Mouse (Mus musculus) hindbrain, embryonic 10.5 days (tissue): Measurements from ENCODE around the gene Zfp652. TPM values are rescaled to one million over a fixed set of nuclear protein-coding genes. Genes with fewer than 3 reads are reported as not detected.

ENCODE experiments used
- DNase-seq: peaks from one replicate; pipeline ENCODE4 v3.0.0-alpha.2; 2017; ENCODE audit warnings: low spot score
- H3K27ac ChIP-seq: fragments of 300-500 bp; sonication (generic); 2 replicates; pipeline ENCODE4 v1.5.1; 2016; ENCODE audit warnings: mild to moderate bottlenecking, moderate library complexity
- H3K27me3 ChIP-seq: fragments of 300-500 bp; sonication (generic); 2 replicates; pipeline ENCODE4 v1.6.1; 2016; ENCODE audit warnings: mild to moderate bottlenecking; ENCODE audit not compliant: poor library complexity, insufficient read depth, severe bottlenecking
- H3K36me3 ChIP-seq: fragments of 300-500 bp; sonication (generic); 2 replicates; pipeline ENCODE4 v1.6.1; 2016; ENCODE audit warnings: mild to moderate bottlenecking, moderate library complexity
- H3K4me1 ChIP-seq: fragments of 300-500 bp; sonication (generic); replicated peaks from 2 replicates; pipeline ENCODE4 v1.6.1; 2016; ENCODE audit warnings: mild to moderate bottlenecking
- H3K4me3 ChIP-seq: fragments of 300-500 bp; sonication (generic); 2 replicates; pipeline ENCODE4 v1.5.1; 2016; ENCODE audit warnings: mild to moderate bottlenecking, moderate library complexity
- H3K9me3 ChIP-seq: fragments of 300-500 bp; sonication (generic); 2 replicates; pipeline ENCODE4 v1.6.1; 2016; ENCODE audit warnings: mild to moderate bottlenecking, moderate library complexity
- WGBS: fragments of 180-500 bp; shearing (Covaris S2); methylation state at CpG from one replicate; pipeline ENCODE4 v1.1.7; 2016; 5-methylcytosine and 5-hydroxymethylcytosine counted together
- polyA plus RNA-seq: library from polyadenylated mRNA; unstranded; fragments of >200 nt; fragmentation: Nextera tagmentation; extraction: Ambion mirVana; gene quantifications from 2 replicates; pipeline ENCODE4 v1.2.1, GENCODE M21; 2016

The Zfp652 gene
- polyA plus RNA-seq, 1 experiment from 2014 or later: 16.7 TPM

- peak; percentile 26 for DNase-seq
- H3K27ac ChIP-seq: peak within 1 kb of the TSS; percentile 62
- peak within 1 kb of the TSS; percentile 34 for H3K4me3 ChIP-seq
Observed at GRCm38 (mm10) chr11:95842074-95842681, 129.7 kb downstream of the Zfp652 start, which contains the start of gene Abi3. Gene Abi3 (minus strand): TSS chr11:95842476.

GRCm38 (mm10) chr11:95842953-95843352 lies 130.5 kb downstream of the Zfp652 start:
- H3K27ac ChIP-seq: no peak overlapping the region
- WGBS: 83% methylated on average over 5 of the region's 5 CpGs

More at GRCm38 (mm10) chr11:95842074-95842681, 129.7 kb downstream of the Zfp652 start, which contains the start of gene Abi3:
- Histone ChIP-seq H3K4me1 (peaks cover 18% of the 10 kb centered on the region), H3K9me3 (no peaks in the 10 kb centered on the region), H3K36me3 (no peaks in the 10 kb centered on the region), H3K27me3 (peaks cover 49% of the 10 kb centered on the region)
- WGBS: 12% methylated on average over 11 of the region's 11 CpGs

DNA sequence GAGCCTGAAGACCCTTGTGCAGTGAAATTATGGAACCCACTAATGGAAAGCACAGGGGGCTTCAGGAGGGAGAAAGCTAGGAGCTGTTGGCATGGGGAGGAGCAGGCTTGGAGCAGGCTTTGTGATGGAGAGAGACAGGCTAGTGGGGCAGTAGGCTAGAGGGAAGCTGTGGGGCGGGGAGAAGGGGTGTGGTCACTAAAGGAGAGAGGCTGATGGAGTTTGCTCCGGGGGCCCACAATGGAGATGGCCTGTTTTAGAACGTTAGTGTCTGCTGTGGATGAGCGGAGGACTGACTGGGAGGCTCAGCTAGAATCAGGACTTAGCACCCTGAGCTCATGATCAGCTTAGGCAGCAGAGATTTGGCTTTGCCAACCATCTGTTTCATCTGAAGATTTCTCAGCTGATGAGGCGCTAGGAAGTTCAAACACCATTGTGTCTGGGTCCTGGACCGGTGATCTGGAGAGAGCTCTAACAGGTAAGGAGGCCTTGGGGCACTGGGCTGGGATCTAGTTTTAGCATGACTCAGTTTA lies 131.0 kb downstream of the Zfp652 start:
- Histone ChIP-seq H3K4me3 (no peak overlapping the region), H3K27me3 (peaks cover 40% of the 10 kb centered on the region), H3K36me3 (no peaks in the 10 kb centered on the region), H3K9me3 (no peaks in the 10 kb centered on the region), H3K4me1 (peaks cover 17% of the 10 kb centered on the region), H3K27ac (no peak overlapping the region)
- WGBS: 61% methylated on average over 6 of the region's 6 CpGs
- no peak for DNase-seq

More at GRCm38 (mm10) chr11:95842953-95843352, 130.5 kb downstream of the Zfp652 start:
- H3K27me3 ChIP-seq: peaks cover 42% of the 10 kb centered on the region
- no peaks in the 10 kb centered on the region for H3K9me3 ChIP-seq
- no peak for DNase-seq
- H3K36me3 ChIP-seq: no peaks in the 10 kb centered on the region
- H3K4me3 ChIP-seq: no peak overlapping the region
- peaks cover 18% of the 10 kb centered on the region for H3K4me1 ChIP-seq

DNA sequence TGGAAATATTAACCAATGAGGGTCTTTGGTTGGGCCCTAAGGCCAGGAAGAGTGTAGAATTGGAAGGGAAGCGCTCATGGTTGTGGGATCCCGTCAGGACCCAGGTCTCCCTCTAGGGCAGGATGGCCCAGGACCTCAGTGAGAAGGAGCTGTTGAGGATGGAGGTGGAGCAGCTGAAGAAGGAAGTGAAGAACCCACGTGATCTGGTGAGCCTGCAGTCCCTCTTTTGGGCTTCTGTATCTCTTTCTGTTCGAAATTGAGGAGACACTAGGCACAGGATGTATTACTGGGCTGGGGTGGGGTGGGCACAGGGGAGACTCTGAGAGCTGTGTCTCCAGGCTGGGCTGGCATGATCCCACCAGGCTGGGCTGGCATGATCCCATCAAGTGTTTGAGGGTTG lies 132.5 kb downstream of the Zfp652 start:
- H3K4me1 ChIP-seq: peaks cover 10% of the 10 kb centered on the region
- no peak overlapping the region for H3K27ac ChIP-seq
- 66% methylated on average over 4 of the region's 4 CpGs for WGBS
- H3K36me3 ChIP-seq: no peaks in the 10 kb centered on the region
- no peaks in the 10 kb centered on the region for H3K9me3 ChIP-seq
- H3K27me3 ChIP-seq: peaks cover 36% of the 10 kb centered on the region
- DNase-seq: no peak
- no peak overlapping the region for H3K4me3 ChIP-seq

DNA sequence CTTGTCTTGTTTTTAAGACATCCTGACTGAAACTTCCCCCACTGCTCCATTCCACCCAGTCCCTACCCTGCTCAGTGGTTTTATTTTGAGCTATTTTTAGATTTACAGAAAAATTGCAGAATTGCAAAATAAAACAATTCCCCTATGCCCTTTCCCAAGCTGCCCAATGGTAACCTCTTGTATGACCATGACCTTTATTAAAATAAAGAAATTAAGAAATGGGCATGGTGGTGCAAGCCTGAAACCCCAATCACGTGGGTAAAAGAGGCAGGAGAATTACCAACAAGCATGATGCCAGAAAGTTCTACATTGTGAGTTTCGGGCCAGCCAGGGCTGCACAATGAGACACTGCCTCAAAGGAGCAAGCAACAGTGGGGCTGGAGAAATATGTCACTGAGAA lies 138.4 kb downstream of the Zfp652 start:
- Histone ChIP-seq H3K27ac (no peak overlapping the region), H3K4me1 (no peaks in the 10 kb centered on the region), H3K9me3 (0 out of 2 replicates have a peak, but pooled peaks cover 4% of the 10 kb centered on the region), H3K36me3 (no peaks in the 10 kb centered on the region), H3K4me3 (no peak overlapping the region), H3K27me3 (no peaks in the 10 kb centered on the region)
- WGBS: 79% methylated on average over 2 of the region's 2 CpGs
- DNase-seq: no peak

GRCm38 (mm10) chr11:95853684-95854083 lies 141.2 kb downstream of the Zfp652 start:
- H3K36me3 ChIP-seq: no peaks in the 10 kb centered on the region
- no peaks in the 10 kb centered on the region for H3K27me3 ChIP-seq
- DNase-seq: no peak
- peaks cover 11% of the 10 kb centered on the region for H3K4me1 ChIP-seq
- 60% methylated on average over 5 of the region's 5 CpGs for WGBS
- no peak overlapping the region for H3K4me3 ChIP-seq
- H3K9me3 ChIP-seq: 0 out of 2 replicates have a peak, but pooled peaks cover 4% of the 10 kb centered on the region
- H3K27ac ChIP-seq: no peak overlapping the region

DNA sequence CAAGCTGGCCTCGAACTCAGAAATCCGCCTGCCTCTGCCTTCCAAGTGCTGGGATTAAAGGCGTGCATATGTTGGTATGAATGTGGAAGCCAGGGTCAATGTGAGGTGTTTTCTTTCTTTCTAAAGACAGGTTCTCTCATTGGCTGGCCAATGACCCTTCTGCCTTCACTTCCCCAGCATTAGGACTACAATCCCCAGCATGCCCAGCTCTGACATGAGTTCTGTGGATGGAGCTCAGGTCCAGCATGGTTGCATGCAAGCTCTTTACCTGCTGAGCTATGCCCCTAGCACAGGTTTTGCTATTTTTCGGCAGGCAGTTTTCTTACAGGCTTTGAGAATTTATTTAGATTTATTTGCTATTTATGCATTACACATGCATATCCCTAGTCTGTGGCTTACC lies 144.8 kb downstream of the Zfp652 start:
- no peak overlapping the region for H3K27ac ChIP-seq
- DNase-seq: no peak
- no peaks in the 10 kb centered on the region for H3K36me3 ChIP-seq
- 0 out of 2 replicates have a peak, but pooled peaks cover 4% of the 10 kb centered on the region for H3K9me3 ChIP-seq
- H3K4me3 ChIP-seq: no peak overlapping the region
- WGBS: 80% methylated on average over 4 of the region's 4 CpGs
- peaks cover 24% of the 10 kb centered on the region for H3K4me1 ChIP-seq
- no peaks in the 10 kb centered on the region for H3K27me3 ChIP-seq

GRCm38 (mm10) chr11:95857716-95858527 lies 145.4 kb downstream of the Zfp652 start:
- Histone ChIP-seq H3K27ac (peak overlapping the region; percentile 88), H3K27me3 (no peaks in the 10 kb centered on the region), H3K4me1 (peaks cover 24% of the 10 kb centered on the region), H3K4me3 (peak overlapping the region; percentile 81), H3K36me3 (no peaks in the 10 kb centered on the region), H3K9me3 (0 out of 2 replicates have a peak, but pooled peaks cover 4% of the 10 kb centered on the region)
- WGBS: 20% methylated on average over 21 of the region's 21 CpGs
- no peak for DNase-seq

GRCm38 (mm10) chr11:95858528-95859467 lies 146.3 kb downstream of the Zfp652 start:
- peak overlapping the region; percentile 81 for H3K4me3 ChIP-seq
- H3K4me1 ChIP-seq: peaks cover 24% of the 10 kb centered on the region
- H3K27me3 ChIP-seq: no peaks in the 10 kb centered on the region
- peak overlapping the region; percentile 88 for H3K27ac ChIP-seq
- H3K36me3 ChIP-seq: no peaks in the 10 kb centered on the region
- 0 out of 2 replicates have a peak, but pooled peaks cover 4% of the 10 kb centered on the region for H3K9me3 ChIP-seq
- under 1% methylated on average over 58 of the region's 58 CpGs for WGBS
- DNase-seq: peak; percentile 98

- no peaks in the 10 kb centered on the region for H3K36me3 ChIP-seq
- DNase-seq: peak; percentile 83
- H3K27ac ChIP-seq: peak overlapping the region; percentile 88
Observed at GRCm38 (mm10) chr11:95859468-95859855, 147.0 kb downstream of the Zfp652 start.

GRCm38 (mm10) chr11:95860071-95860490 lies 147.6 kb downstream of the Zfp652 start:
- 51% methylated on average over 3 of the region's 3 CpGs for WGBS
- Histone ChIP-seq H3K4me1 (peaks cover 24% of the 10 kb centered on the region), H3K27ac (peak overlapping the region; percentile 88), H3K27me3 (no peaks in the 10 kb centered on the region), H3K4me3 (peak overlapping the region; percentile 81), H3K36me3 (no peaks in the 10 kb centered on the region), H3K9me3 (no peaks in the 10 kb centered on the region)
- no peak for DNase-seq

More at GRCm38 (mm10) chr11:95859468-95859855, 147.0 kb downstream of the Zfp652 start:
- H3K4me1 ChIP-seq: peaks cover 24% of the 10 kb centered on the region
- no peaks in the 10 kb centered on the region for H3K27me3 ChIP-seq
- H3K4me3 ChIP-seq: peak overlapping the region; percentile 81
- under 1% methylated on average over 35 of the region's 35 CpGs for WGBS
- no peaks in the 10 kb centered on the region for H3K9me3 ChIP-seq

- 91% methylated on average over 8 of the region's 8 CpGs for WGBS
- Histone ChIP-seq H3K4me3 (no peak overlapping the region), H3K9me3 (no peaks in the 10 kb centered on the region), H3K4me1 (peaks cover 24% of the 10 kb centered on the region), H3K27ac (no peak overlapping the region), H3K27me3 (no peaks in the 10 kb centered on the region), H3K36me3 (no peaks in the 10 kb centered on the region)
- DNase-seq: no peak
Observed at GRCm38 (mm10) chr11:95861397-95861796, 148.9 kb downstream of the Zfp652 start.
